Mouse (Mus musculus): ENCODE measurements at regions not wholly inside any gene's neighbourhood (a gene's known extent, or its start where the extent isn't known, plus 50 kb on each side); places are given as distances from the start of the nearest gene placed in this dataset.

- TF ChIP-seq POLR2A (IDR thresholded peaks at IDR 0.05; ENCODE audit: borderline replicate concordance, low read depth, low read length): no peak
- TF ChIP-seq CTCF (IDR thresholded peaks at IDR 0.05; ENCODE audit: low read depth, low read length): peak; percentile 71
Observed at GRCm38 (mm10) chr1:77978696-77979095, 218.2 kb downstream of the Pax3 start.

Data from bone marrow macrophage, adult 2 months (primary cell).